Mouse (Mus musculus) T-helper 2 cell (primary cell): ENCODE measurements around the gene Ccdc12.

ENCODE experiments used
- in situ Hi-C: fragments of 300-600 bp; cut with MboI, MseI; formaldehyde crosslinking; loops from one replicate; pipeline ENCODE4 v1.15.1; 2025; ENCODE audit warnings: high pct_unique_total_duplicates

Ccdc12 gene

DNA sequence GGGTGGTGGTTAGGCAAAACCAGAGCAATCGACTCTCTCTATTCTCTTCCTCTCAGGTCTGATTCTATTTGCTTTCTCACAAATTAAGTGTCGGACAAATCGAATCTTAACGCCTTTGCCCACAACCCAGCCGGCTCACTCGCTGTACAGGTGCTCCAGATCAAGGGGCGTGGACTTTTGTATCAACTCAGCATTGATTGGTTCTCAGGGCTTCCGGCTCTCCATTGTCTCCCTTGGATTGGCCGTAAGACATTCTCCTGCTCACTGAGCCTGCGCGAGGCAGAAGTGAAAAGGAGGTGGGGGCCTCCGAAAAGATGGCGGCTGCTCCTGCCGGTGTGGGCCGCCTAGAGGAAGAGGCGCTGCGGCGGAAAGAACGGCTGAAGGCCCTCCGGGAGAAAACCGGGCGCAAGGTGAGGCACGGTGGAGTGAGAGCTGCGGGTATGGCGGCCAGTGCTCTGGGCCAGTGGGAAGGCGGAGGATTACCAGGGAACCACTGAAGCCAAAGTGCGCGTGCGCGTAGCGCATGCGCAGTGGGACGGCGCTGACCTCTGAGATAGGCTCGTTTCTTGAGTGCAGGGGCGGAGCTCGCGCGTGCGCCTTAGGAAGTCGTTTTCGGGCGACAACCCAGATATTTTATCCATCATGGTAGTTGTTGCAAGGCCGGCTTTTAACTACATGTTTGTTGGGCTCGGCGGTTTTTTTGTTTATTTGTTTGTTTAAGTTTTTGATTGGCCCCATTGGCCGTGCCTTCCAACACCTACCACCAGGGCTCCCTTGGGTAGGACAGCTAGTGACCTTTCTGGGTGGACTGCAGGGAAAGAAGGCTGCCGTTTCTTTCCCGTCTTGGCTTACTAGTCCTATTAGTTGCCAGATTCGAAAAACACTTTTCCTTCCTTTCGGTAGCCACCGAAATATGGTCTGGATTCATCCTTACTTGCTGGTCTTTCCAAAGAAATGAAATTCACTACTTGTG is at the start of gene Ccdc12:
Gene Ccdc12, plus strand, starts transcription at position 255 of the 973 bp plus-strand sequence.
- in situ Hi-C loops: no loop called here

DNA sequence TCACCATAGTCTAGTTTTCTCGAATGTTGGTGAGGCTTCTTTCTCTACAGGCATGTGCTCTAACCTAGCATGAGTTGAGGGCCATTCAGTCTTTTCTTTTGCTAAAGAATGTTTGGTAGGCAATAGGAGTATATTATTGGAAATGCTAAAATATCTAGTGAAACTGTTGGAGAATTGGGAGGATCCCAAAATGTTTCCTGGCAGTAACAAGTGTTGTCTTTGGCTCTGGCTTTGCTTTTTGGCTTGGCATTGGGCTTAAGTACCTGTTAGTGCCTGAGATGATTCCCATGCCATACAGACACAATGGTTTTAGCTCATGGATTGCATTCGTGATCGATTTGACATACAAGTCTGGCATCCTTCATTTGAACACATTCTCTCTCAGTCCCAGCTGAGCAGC is 44.8 kb upstream of the Ccdc12 start:
- in situ Hi-C loops: no loop called here

DNA sequence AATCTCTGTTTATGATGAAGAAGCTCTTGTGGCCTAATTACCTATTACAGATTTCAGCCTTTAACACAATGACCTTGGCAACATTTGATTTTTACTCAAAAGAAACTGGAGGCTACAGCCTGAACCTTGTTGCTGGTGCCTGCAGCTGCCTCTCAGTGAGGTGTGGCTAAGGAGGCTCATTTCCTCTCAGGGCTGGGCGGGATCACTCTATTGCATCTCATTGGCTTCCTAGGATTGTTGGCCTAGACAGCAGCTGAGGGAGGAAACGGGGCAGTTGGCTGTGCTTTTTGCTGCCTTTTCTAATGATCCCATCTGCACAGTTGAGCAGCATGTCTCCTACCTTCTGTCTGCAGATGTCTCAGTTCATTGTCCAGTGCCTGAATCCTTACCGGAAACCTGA is 39.2 kb upstream of the Ccdc12 start:
- in situ Hi-C loops: no loop called here

DNA sequence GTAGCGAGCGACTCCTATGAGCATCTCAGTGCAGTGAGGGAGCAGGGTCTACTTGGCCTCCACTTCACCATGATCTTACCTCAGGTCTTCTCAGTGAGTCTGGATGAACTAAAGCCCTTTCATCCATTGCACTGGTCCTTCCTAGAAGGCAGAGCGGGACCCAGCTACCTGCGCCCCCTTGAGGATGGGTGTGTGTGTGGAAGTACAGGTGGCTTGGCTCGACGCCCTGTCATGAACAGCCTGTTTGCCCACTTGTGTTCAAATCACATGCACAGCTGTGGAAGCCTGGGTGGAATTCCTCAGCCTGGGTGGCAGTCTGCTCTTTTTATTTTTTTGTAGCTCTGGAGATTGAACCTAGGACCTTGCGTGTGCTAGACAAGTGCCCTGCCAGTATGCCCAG is 36.1 kb upstream of the Ccdc12 start:
- in situ Hi-C loops: no loop called here

DNA sequence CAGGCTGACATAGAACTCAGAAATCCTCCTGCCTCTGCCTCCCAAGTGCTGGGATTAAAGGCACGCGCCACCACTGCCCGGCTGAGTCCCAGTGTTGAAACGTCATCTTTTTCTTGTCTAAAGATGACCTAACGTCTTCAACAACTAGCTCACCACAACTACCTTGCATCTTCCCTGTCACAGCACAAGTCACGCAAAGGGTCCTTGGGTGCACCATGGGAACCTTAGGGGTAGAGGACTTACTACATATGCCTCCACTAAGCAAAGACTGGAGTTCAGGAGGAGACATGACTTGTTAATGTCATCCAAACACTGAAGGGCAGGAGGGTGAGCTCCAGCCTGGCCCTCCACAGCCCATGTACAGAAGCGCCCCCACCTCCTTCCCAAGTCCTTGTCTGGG is 35.6 kb upstream of the Ccdc12 start:
- in situ Hi-C loops: no loop called here

DNA sequence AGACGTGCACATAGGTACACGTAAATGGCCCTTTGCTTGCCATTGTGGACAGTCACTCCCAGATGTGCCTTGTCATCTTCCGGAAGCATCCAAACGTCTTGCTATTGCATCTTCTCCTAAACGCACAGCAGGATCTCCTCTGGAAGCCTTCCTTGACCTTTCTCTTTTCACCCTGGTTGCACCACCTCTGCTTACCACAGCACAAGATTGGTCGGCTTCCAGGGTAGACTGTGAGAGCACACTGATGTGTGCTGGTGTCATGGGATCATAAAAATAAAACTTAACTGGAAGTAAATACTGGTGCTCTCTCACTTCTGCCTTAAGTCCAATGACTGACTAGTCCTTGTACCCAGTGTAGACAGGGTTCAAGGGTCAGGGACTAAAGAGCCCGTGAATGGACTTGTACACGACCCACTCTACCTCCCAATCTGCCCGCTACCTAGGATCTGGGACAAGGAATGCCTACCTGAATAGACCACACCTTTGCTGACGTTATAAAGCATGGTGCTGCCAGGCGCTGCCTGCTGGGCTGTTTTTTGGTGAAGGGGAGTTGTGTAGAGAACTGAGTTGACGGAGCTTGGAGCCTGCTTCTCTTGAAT is 33.6 kb upstream of the Ccdc12 start:
- in situ Hi-C loops: no loop called here

DNA sequence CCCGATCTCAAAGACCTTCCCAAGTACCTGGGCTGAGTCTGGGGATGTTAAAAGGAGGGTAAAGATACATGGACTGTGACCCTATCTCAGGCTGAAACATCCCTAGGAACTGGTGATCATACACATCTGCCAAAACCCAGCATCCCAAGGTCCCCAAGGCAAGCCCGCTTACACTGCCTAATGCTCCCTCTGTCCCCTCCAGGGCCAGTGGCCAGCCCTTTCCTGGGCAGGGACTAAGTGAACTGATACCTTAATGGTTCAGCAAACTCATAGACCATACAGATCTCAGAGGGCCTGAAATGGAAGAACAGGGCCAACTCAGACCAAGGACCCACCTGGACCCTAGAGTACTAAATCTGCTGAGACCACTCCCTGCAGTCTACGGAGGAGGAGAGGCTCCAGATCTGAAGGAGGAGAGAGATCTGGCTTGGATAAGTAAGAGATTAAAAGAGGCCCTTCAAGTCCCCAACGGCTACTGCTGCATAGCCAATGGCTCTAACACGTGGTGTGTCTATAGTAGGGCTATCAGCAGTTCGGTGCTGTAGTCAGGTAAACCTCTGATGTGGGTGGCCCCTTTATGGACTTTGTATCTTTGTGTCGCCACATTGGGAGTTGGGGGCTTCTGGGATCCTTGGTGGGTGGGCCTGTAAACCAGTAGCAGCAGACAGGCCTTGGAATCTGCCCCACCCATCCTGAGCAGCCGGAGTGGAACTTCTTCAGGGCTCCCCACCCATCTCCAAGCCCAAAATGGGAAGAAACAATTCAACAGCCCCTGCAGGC is 32.7 kb upstream of the Ccdc12 start:
- in situ Hi-C loops: no loop called here

DNA sequence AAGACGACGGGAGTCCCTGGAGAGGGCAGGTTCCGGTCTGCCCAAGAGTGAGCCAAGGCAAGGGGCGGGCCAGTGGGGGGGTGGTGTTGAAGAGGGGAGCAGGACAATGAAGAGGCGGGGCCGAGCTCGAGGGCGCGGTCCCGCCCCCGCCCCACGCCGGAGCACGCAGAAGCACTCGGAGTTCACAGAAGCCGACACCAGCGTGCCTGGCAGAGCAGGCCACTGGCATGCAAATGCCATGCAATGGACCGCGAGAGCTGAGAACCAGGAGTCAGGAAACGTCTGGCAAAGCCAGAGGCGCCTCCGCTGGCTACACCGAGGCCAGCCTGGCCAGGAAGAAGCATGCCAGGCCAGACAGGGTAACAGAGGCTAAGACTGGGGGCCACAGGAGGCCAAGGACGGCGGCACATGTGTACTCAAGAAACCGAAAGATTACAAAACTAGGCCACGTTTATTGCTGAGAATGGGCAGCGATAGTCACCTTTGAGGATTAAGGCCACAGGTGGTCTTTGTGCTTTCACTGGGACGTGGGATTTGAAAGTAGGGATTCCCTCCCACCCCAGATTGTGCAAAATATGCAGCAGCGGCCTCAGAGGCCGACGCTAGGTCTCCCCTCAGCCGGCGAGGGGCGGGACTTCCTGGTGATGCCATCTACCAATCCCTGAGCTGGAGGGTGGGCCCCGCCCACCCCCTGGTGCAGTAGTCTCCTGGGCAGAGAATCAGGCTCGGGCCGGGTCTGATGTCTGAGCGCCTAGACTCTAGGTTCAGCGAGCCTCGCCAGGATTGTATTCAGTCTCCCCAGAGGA is 31.7 kb upstream of the Ccdc12 start, which contains the start of gene Nradd:
Gene Nradd, minus strand, starts transcription at position 92 of the 806 bp plus-strand sequence.
- in situ Hi-C loops: no loop called here

DNA sequence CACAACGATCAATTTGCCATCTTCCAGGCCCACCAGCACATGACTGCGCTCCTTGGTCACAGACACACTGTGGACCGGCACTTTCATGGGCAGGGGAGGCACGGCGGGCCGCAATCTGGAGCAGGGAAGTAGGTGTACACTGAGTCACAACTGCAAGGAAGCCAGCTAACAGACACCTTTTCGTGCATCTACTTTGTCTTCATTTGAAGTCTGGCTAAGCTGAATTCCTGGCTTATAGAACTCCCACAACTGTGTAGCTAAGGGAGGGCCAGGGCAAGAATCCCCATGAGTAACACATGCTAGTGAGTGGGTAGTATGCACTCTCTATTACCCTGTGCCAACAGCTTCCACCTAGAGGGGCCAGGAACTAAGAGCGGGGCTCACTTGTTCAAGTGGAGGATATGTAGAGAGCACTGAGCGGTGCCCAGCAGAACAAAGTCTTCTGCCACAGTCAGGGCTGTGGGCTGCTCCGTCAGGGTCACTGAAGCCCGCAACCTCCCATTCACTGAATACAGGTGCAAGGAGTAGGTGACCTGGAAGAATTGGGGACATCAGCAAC is 30.9 kb upstream of the Ccdc12 start:
- in situ Hi-C loops: no loop called here

DNA sequence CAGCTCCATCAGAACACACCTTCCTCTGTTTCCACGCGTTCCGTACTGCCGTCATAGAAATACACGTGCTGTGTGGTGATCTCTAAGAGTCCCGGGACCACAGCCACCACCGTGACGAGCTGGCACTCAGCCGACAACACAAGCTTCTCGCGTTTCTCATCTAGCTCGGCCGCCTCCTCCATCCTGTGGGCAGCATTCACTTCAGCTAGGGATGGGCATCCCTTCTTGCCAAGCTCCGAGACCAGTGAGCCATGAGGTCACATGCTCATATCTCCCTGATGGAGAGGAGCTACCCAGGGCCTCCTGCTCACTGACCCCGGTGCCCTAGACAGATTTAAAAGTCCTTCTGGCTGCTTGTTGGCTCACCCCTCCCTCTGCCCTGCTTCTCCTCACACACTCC is 26.1 kb upstream of the Ccdc12 start:
- in situ Hi-C loops: no loop called here

DNA sequence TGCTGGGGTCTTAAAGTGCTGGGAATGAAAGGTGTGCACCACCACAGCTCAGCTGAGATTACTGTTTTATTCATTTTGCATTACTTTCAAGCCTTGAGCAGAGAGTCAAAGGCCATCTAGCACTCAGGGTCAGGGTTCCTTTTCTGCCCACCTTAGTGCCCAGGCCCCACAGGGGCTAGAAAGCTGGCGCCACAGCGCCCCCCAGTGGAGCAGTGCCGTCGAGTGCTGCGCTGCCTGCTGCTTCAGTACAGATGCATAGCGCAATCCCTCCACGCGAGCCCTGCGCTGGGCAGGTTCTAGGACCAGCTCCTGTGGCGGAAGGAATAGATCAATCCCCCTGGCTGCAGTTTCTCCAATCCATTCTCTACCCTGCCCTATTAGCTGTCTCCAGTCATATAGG is 25.1 kb upstream of the Ccdc12 start:
- in situ Hi-C loops: no loop called here

DNA sequence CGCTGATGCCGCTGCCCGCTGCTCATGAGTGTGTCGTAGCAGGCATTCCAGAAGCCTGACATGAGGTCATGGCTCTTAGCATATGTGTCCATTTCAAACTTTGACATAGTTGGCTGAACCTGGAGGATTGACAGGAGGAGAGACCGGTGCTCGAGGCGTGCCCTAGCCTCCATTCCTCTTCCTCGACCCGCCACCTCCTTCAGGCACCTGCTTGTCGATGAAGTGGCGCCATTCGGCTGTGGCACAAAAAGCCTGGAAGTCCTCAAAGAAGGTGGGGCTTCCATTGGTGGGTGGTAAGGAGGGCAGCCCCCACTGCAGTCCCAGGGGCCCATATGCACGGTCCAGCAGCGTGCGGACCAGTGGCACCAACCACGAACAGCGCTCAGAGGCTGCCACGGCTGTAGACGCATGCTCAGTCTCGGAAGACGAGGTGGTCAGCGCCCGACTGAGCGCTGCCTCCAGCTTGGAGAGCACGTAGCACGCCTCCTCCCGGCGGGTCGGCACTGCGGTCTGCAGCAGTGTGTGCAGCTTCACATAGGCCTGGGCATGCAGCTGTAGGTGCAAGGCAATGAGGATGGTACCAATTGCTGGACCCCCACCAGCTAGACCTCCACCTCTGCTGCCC is 24.5 kb upstream of the Ccdc12 start:
- in situ Hi-C loops: no loop called here

DNA sequence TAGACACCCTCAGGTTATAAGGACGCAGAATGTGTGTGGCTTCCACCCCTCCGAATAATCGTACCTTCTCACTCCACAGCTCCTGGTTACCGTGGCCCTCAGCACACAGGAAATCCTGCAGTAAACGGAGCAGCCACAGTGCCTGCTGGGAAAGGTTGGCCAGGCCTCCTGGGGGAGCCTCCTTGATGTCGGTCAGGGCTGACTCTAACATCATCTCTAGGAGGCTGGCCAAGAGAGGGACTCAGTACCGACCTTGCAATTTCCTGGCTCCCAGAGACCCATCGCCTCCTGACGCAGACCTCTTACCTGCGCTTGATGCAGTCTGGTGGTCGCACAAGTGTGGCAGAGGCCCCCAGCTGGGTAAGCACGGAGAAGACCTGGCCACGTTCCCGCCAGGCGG is 23.6 kb upstream of the Ccdc12 start:
- in situ Hi-C loops: no loop called here

DNA sequence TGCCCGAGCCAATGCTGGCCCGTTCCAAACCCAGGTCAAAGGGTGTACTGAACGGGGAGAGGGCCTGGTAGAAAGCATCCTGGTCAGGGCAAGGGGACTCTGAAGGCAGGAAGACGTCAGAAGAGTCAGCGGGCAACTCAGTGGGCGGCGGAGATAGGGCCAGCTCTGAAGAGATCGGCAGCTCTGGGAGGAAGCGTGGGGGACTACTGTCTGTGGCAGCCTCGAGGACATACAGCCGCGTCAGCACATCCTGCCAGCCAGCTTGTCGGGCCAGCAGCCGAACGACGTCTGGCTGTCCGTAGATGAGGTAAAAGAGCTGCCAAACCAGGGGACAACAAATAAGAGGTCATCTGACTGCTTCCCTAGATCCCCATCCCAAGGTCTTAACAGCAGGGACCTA is 22.4 kb upstream of the Ccdc12 start:
- in situ Hi-C loops: no loop called here

DNA sequence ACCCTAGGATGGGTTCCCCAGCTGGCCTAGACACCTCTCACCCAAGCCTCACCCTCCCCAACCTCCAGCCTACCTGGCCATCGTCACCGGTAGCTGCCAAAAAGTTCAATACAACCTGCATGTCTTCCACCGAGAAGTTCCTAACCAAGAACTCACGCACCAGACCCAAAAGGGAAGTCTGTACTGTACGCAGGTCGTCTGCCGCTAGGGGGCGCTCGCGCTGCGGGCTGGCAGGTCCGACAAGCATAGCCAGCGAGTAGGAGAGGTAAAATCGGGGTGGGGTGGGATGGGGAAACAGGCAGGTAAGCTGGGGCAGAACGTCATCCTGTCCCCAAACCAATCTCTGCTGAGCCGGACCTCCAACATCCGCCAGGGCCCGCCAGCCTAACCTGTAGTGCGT is 21.1 kb upstream of the Ccdc12 start:
- in situ Hi-C loops: no loop called here

DNA sequence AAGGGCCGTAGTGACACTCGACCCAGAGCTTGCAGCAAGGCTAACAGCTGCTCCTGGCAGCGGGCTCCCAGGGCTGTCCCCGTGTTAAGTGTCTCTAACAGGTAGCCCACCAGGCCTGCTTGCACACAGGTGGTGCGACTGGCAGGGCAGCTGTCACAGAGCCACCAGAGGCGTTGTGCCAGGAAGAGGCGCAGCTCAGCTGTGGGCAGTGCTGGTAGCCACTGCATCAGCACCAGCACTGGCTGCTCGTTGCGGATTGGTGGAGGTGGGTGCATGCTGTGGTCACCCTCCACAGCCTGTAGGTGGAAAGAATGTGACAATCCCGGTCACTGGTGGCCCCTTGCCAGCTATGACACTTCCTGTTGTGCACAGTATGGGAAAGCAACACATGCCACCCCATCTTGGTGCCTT is 17.7 kb upstream of the Ccdc12 start:
- in situ Hi-C loops: no loop called here

DNA sequence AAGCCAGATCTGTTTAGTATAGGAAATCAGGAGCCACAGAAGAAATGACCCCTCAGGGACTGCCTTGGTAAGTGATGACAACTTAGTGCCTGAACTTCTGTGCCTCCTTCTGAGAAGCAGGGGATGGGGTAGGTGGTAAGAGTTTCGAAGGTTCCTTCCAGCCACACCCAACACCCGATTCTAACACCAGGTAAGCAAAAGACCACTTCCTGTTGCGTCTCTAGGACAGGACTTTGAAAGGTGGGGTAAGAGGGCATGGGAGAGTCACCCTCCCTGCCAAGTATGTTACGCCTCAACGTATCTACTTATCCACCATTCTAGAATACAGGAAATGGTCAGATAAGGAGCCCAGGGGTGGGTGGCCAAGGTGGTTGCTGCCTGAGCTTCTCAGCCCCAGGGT is 15.3 kb upstream of the Ccdc12 start:
- in situ Hi-C loops: no loop called here

DNA sequence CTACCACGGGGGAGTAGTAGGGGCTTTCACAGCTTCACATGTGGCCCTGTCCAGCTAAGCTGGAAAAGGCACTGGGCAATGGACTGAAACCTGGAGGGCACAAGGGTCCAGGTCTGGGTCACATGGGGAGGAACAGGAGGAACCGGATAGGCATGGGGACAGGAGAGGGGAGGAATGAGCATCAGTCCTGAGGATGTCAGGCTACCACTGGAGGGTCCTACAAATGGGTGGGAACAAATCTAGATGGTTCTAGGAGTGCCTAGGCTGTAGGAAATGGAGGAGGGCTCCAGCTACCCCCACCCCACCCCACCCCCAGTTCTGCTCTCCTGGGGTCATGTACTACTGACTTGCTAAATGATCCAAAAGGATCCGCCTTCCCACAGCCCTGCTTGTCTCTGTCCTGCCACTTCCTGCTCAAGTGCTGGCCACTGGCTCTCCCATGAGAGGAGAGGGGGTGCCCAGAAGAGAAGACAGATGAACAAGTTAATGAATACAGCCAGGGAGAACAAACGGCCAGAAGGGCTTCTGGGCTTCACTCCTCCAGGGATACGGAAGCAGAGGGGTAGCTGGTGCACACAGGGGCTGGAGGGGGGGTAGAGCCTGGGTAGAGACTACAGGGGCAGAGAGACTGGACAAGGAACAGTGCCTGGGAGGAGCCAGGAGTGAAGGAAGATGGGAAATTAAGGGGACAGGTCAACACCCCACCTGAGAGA is 13.3 kb upstream of the Ccdc12 start:
- in situ Hi-C loops: no loop called here

DNA sequence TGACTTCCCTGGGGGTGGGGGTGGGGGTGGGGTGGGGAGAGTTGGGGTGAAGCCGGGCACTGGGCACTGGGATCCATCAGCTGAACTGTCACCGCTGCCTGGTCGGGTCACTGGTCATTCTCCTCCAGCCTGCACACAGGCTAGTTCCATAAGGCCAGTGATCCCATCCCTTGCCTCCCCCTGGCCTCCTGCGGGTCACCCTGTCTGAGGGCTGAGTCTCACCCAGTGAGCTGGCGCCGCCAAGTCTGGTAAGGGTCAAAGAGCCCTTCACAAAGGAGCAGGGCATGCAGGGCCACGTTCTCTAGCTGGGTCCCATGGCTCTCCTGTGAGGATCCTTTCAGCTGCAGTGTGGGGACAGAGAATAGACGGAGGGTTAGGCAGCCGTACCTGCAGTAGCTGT is 12.5 kb upstream of the Ccdc12 start:
- in situ Hi-C loops: no loop called here

DNA sequence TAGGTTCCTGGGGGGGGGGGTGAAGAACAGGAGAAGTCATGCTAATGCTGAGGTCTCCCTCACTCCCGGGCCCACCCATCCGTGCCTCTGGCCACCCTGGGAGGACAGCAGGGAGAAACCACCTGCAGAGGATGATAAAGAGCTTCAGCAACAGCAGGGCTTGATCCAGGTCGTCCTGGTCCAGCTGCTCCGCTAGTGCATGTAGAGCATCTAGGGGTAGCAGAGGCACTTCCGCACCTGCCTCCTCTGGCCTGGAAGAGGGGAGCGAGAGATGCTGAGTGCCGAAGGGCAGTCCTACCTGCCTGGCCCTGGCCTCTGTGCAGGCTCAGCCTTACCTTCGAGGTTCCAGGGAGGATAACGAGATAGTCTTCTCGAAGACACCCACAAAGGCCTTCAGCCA is 12.0 kb upstream of the Ccdc12 start:
- in situ Hi-C loops: no loop called here
